Mouse (Mus musculus): Measurements from ENCODE around the gene Krt17. TPM values are rescaled to one million over a fixed set of nuclear protein-coding genes. Genes with fewer than 3 reads are reported as not detected.
"Not testable (repeated sequence)": the region's sequence is repeated elsewhere in the genome, so short reads cannot be mapped to it uniquely, and the experiment has no call there.

Gene Krt17
- 0.31 TPM in 1 of 2 replicates, not detected in the other for polyA plus RNA-seq (2015; fragmentation: Nextera tagmentation; extraction: Ambion mirVana)

- H3K27me3 ChIP-seq = no peaks in the 10 kb centered on the region
- H3K9me3 ChIP-seq = no peaks in the 10 kb centered on the region
- 82% methylated on average over 21 of the region's 21 CpGs for WGBS
- no peaks in the 10 kb centered on the region for H3K4me1 ChIP-seq
- H3K36me3 ChIP-seq = no peaks in the 10 kb centered on the region
- ATAC-seq (replicated peaks) = no peak
- no peak within 1 kb of the TSS for H3K4me3 ChIP-seq
- no peak within 1 kb of the TSS for H3K9ac ChIP-seq (replicated peaks)
- H3K27ac ChIP-seq (replicated peaks) = no peak within 1 kb of the TSS
- no peak within 1 kb of the TSS for H3K4me2 ChIP-seq (replicated peaks)
Observed at GRCm38 (mm10) chr11:100260514-100261234, at the start of gene Krt17. Krt17 (minus strand) TSS chr11:100261029.

- H3K4me2 ChIP-seq (replicated peaks); H3K27ac ChIP-seq (replicated peaks); H3K4me1 ChIP-seq; H3K9ac ChIP-seq (replicated peaks); H3K27me3 ChIP-seq; H3K4me3 ChIP-seq; H3K36me3 ChIP-seq; H3K9me3 ChIP-seq; ATAC-seq (replicated peaks): not testable (repeated sequence)
- 93% methylated on average over 6 of the region's 6 CpGs for WGBS
Observed at GRCm38 (mm10) chr11:100308672-100309071, 47.8 kb upstream of the Krt17 start.

GRCm38 (mm10) chr11:100307900-100308299 lies 47.1 kb upstream of the Krt17 start:
- Histone ChIP-seq H3K4me1 (no peaks in the 10 kb centered on the region), H3K9ac (replicated peaks) (no peak overlapping the region), H3K36me3 (no peaks in the 10 kb centered on the region), H3K4me3 (no peak overlapping the region), H3K9me3 (no peaks in the 10 kb centered on the region), H3K4me2 (replicated peaks) (no peak overlapping the region), H3K27ac (replicated peaks) (no peak overlapping the region), H3K27me3 (no peaks in the 10 kb centered on the region)
- 95% methylated on average over 5 of the region's 5 CpGs for WGBS
- no peak for ATAC-seq (replicated peaks)

- no peak overlapping the region for H3K27ac ChIP-seq (replicated peaks)
- peaks cover 4% of the 10 kb centered on the region; the same call in 1 of the 2 replicates for H3K4me1 ChIP-seq
- no peak overlapping the region for H3K4me2 ChIP-seq (replicated peaks)
- H3K27me3 ChIP-seq = no peaks in the 10 kb centered on the region
- no peak overlapping the region for H3K4me3 ChIP-seq
- ATAC-seq (replicated peaks) = no peak
- WGBS = 93% methylated on average over 5 of the region's 5 CpGs
- H3K36me3 ChIP-seq = no peaks in the 10 kb centered on the region
- H3K9me3 ChIP-seq = no peaks in the 10 kb centered on the region
- no peak overlapping the region for H3K9ac ChIP-seq (replicated peaks)
Observed at GRCm38 (mm10) chr11:100301292-100301691, 40.5 kb upstream of the Krt17 start.

GRCm38 (mm10) chr11:100300293-100300692 lies 39.5 kb upstream of the Krt17 start:
- no peak for ATAC-seq (replicated peaks)
- Histone ChIP-seq H3K27me3 (no peaks in the 10 kb centered on the region), H3K9me3 (no peaks in the 10 kb centered on the region), H3K36me3 (no peaks in the 10 kb centered on the region), H3K4me1 (peaks cover 4% of the 10 kb centered on the region; the same call in 1 of the 2 replicates), H3K4me3 (no peak overlapping the region), H3K27ac (replicated peaks) (no peak overlapping the region), H3K9ac (replicated peaks) (no peak overlapping the region), H3K4me2 (replicated peaks) (no peak overlapping the region)
- 9% methylated on average over 5 of the region's 5 CpGs for WGBS

- H3K36me3 ChIP-seq = no peaks in the 10 kb centered on the region
- peak overlapping the region; percentile 23 for H3K4me3 ChIP-seq
- H3K4me1 ChIP-seq = peaks cover 4% of the 10 kb centered on the region; the same call in 1 of the 2 replicates
- 0 out of 2 replicates have a peak overlapping the region, but pooled peaks have one; percentile 30 for H3K9ac ChIP-seq (replicated peaks)
- H3K4me2 ChIP-seq (replicated peaks) = peak overlapping the region; percentile 32
- WGBS = 20% methylated on average over 18 of the region's 18 CpGs
- no peaks in the 10 kb centered on the region for H3K27me3 ChIP-seq
- no peak overlapping the region for H3K27ac ChIP-seq (replicated peaks)
- peak; percentile 79 for ATAC-seq (replicated peaks)
- H3K9me3 ChIP-seq = no peaks in the 10 kb centered on the region
Observed at GRCm38 (mm10) chr11:100298274-100299036, 37.6 kb upstream of the Krt17 start.

GRCm38 (mm10) chr11:100297801-100298200 lies 37.0 kb upstream of the Krt17 start:
- H3K4me3 ChIP-seq = 0 out of 2 replicates have a peak overlapping the region, but pooled peaks have one; percentile 23

GRCm38 (mm10) chr11:100295308-100295707 lies 34.5 kb upstream of the Krt17 start:
- WGBS = 5% methylated on average over 10 of the region's 10 CpGs
- H3K4me3 ChIP-seq = no peak overlapping the region
- no peaks in the 10 kb centered on the region for H3K36me3 ChIP-seq
- peak; percentile 27 for ATAC-seq (replicated peaks)
- no peak overlapping the region for H3K27ac ChIP-seq (replicated peaks)
- no peaks in the 10 kb centered on the region for H3K27me3 ChIP-seq
- H3K9me3 ChIP-seq = no peaks in the 10 kb centered on the region
- peaks cover 19% of the 10 kb centered on the region; the same call in 1 of the 2 replicates for H3K4me1 ChIP-seq
- H3K9ac ChIP-seq (replicated peaks) = no peak overlapping the region
- no peak overlapping the region; the same call in 1 of the 2 replicates for H3K4me2 ChIP-seq (replicated peaks)

More at GRCm38 (mm10) chr11:100297801-100298200, 37.0 kb upstream of the Krt17 start:
- Histone ChIP-seq H3K9ac (replicated peaks) (no peak overlapping the region), H3K4me1 (peaks cover 9% of the 10 kb centered on the region; the same call in 1 of the 2 replicates), H3K36me3 (no peaks in the 10 kb centered on the region), H3K4me2 (replicated peaks) (peak overlapping the region; percentile 32), H3K27ac (replicated peaks) (no peak overlapping the region), H3K27me3 (no peaks in the 10 kb centered on the region), H3K9me3 (no peaks in the 10 kb centered on the region)
- no peak for ATAC-seq (replicated peaks)
- 46% methylated on average over 5 of the region's 5 CpGs for WGBS

- H3K27ac ChIP-seq (replicated peaks) = no peak overlapping the region
- WGBS = 33% methylated on average over 6 of the region's 6 CpGs
- H3K27me3 ChIP-seq = no peaks in the 10 kb centered on the region
- peak; percentile 57 for ATAC-seq (replicated peaks)
- H3K4me2 ChIP-seq (replicated peaks) = no peak overlapping the region
- H3K9me3 ChIP-seq = no peaks in the 10 kb centered on the region
- H3K9ac ChIP-seq (replicated peaks) = no peak overlapping the region
- peaks cover 16% of the 10 kb centered on the region; the same call in 1 of the 2 replicates for H3K4me1 ChIP-seq
- no peak overlapping the region for H3K4me3 ChIP-seq
- H3K36me3 ChIP-seq = no peaks in the 10 kb centered on the region
Observed at GRCm38 (mm10) chr11:100292884-100293283, 32.1 kb upstream of the Krt17 start.

- no peak overlapping the region for H3K27ac ChIP-seq (replicated peaks)
- H3K9me3 ChIP-seq = no peaks in the 10 kb centered on the region
- no peak overlapping the region for H3K4me3 ChIP-seq
- no peaks in the 10 kb centered on the region for H3K27me3 ChIP-seq
- H3K9ac ChIP-seq (replicated peaks) = no peak overlapping the region
- H3K4me1 ChIP-seq = peaks cover 15% of the 10 kb centered on the region; the same call in 1 of the 2 replicates
- H3K4me2 ChIP-seq (replicated peaks) = no peak overlapping the region
- H3K36me3 ChIP-seq = no peaks in the 10 kb centered on the region
- no peak for ATAC-seq (replicated peaks)
- WGBS = 17% methylated on average over 5 of the region's 5 CpGs
Observed at GRCm38 (mm10) chr11:100290235-100290634, 29.4 kb upstream of the Krt17 start.

GRCm38 (mm10) chr11:100288942-100289341 lies 28.1 kb upstream of the Krt17 start:
- WGBS = 92% methylated on average over 6 of the region's 6 CpGs
- no peaks in the 10 kb centered on the region for H3K9me3 ChIP-seq
- no peaks in the 10 kb centered on the region for H3K36me3 ChIP-seq
- no peak overlapping the region for H3K9ac ChIP-seq (replicated peaks)
- no peak overlapping the region for H3K27ac ChIP-seq (replicated peaks)
- no peaks in the 10 kb centered on the region for H3K27me3 ChIP-seq
- peaks cover 15% of the 10 kb centered on the region; the same call in 1 of the 2 replicates for H3K4me1 ChIP-seq
- H3K4me3 ChIP-seq = no peak overlapping the region
- ATAC-seq (replicated peaks) = no peak
- H3K4me2 ChIP-seq (replicated peaks) = no peak overlapping the region

- ATAC-seq (replicated peaks) = no peak
- H3K9ac ChIP-seq (replicated peaks) = no peak overlapping the region
- no peak overlapping the region for H3K27ac ChIP-seq (replicated peaks)
- H3K4me1 ChIP-seq = peaks cover 12% of the 10 kb centered on the region; the same call in 1 of the 2 replicates
- WGBS = 21% methylated on average over 10 of the region's 10 CpGs
- no peaks in the 10 kb centered on the region for H3K9me3 ChIP-seq
- H3K27me3 ChIP-seq = no peaks in the 10 kb centered on the region
- no peak overlapping the region for H3K4me3 ChIP-seq
- no peaks in the 10 kb centered on the region for H3K36me3 ChIP-seq
- H3K4me2 ChIP-seq (replicated peaks) = no peak overlapping the region
Observed at GRCm38 (mm10) chr11:100287024-100287423, 26.2 kb upstream of the Krt17 start.

Data from forebrain, embryonic 15.5 days (tissue).